ENCODE assay signal across 17 mouse cellular contexts in the genomic region with DNA sequence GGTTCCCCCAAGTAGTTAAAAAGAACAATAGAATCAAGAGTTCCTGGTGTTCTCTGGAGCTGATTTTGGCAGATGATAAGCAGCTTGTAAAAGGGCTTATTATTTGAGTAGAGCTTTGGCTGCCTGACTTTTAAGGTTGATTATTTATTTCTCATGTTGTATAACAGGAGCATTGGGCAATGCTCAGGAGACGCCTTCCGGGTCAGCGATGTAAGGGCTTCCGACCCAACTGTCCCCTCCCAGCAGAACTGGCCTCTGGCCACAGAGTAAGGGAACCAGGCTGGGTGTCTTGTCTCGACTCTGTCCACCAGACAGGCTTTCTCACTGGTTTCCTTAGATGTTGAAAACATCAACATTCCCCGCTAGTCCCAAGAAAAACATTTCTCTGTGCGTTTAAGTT. TPM values are rescaled to one million over a fixed set of nuclear protein-coding genes. Genes with fewer than 3 reads are reported as not detected.
A peak's percentile ranks its signal among the peaks of the same experiment; 100 is the strongest.
DNase-seq lines count a peak whose midpoint lies in the region; ATAC-seq and TF ChIP-seq lines count a peak whose summit lies in the region.
"Had no signal": no experiment of that assay in that cellular context is flagged by ENCODE, and none has a peak within 500 bp of the region (broad histone marks: within the 10 kb centered on the region; RNA-seq: fewer than 3 reads in every experiment).

No protein-coding gene starts in this region.

- no peaks in the 10 kb centered on the region for H3K4me1 ChIP-seq in hindbrain, postnatal 0 days (ENCODE audit: insufficient read depth, low read length)
- no peaks in the 10 kb centered on the region for H3K4me1 ChIP-seq in hindbrain, embryonic 12.5 days
- H3K4me1 ChIP-seq in heart, embryonic 13.5 days, result no peaks in the 10 kb centered on the region
- H3K4me1 ChIP-seq: forebrain, embryonic 10.5 days; midbrain, embryonic 15.5 days; neural tube, embryonic 13.5 days; stomach, embryonic 15.5 days had no signal

- H3K9me3 ChIP-seq in hindbrain, postnatal 0 days (ENCODE audit: low read length), result no peaks in the 10 kb centered on the region
- no peaks in the 10 kb centered on the region for H3K9me3 ChIP-seq in hindbrain, embryonic 12.5 days (replicated peaks)
- H3K9me3 ChIP-seq in heart, embryonic 13.5 days, result no peaks in the 10 kb centered on the region
- H3K9me3 ChIP-seq: forebrain, embryonic 10.5 days; midbrain, embryonic 15.5 days; neural tube, embryonic 13.5 days; stomach, embryonic 15.5 days had no signal

- ATAC-seq in hindbrain, postnatal 0 days, result no peak
- ATAC-seq in hindbrain, embryonic 12.5 days (ENCODE audit: low FRiP score), result no peak
- ATAC-seq in heart, embryonic 13.5 days (ENCODE audit: extremely low read depth, insufficient number of reproducible peaks, low FRiP score, low TSS enrichment), result no peak
- ATAC-seq in cerebellum, adult (ENCODE audit: insufficient number of reproducible peaks, low FRiP score, low TSS enrichment), result no peak
- ATAC-seq: midbrain, embryonic 15.5 days had no signal

- no peak for TF ChIP-seq CTCF in hindbrain, postnatal 0 days (IDR thresholded peaks at IDR 0.05; ENCODE audit: low read depth)

- 69% methylated on average over 7 of the region's 7 CpGs for WGBS in hindbrain, postnatal 0 days
- WGBS in hindbrain, embryonic 12.5 days, result 69% methylated on average over 7 of the region's 7 CpGs
- WGBS in heart, embryonic 13.5 days, result 64% methylated on average over 7 of the region's 7 CpGs

- peak overlapping the region; percentile 29; the same call in 1 of the 2 replicates for H3K27ac ChIP-seq in hindbrain, postnatal 0 days
- no peak overlapping the region for H3K27ac ChIP-seq in hindbrain, embryonic 12.5 days
- peak overlapping the region; percentile 12; the same call in 1 of the 2 replicates for H3K27ac ChIP-seq in heart, embryonic 13.5 days (replicated peaks)
- H3K27ac ChIP-seq: forebrain, embryonic 10.5 days; midbrain, embryonic 15.5 days; neural tube, embryonic 13.5 days; stomach, embryonic 15.5 days had no signal

- no peak overlapping the region for H3K4me2 ChIP-seq in hindbrain, postnatal 0 days (ENCODE audit: low read depth, low read length)
- no peak overlapping the region for H3K4me2 ChIP-seq in hindbrain, embryonic 12.5 days (replicated peaks)
- no peak overlapping the region for H3K4me2 ChIP-seq in heart, embryonic 13.5 days
- H3K4me2 ChIP-seq: lung, embryonic 14.5 days; midbrain, embryonic 15.5 days; neural tube, embryonic 13.5 days; stomach, embryonic 15.5 days had no signal

- no peak overlapping the region for H3K4me3 ChIP-seq in hindbrain, postnatal 0 days (ENCODE audit: low read length)
- H3K4me3 ChIP-seq in hindbrain, embryonic 12.5 days, result no peak overlapping the region
- H3K4me3 ChIP-seq in heart, embryonic 13.5 days, result no peak overlapping the region
- H3K4me3 ChIP-seq: forebrain, embryonic 10.5 days; midbrain, embryonic 15.5 days; neural tube, embryonic 13.5 days; stomach, embryonic 15.5 days had no signal

- DNase-seq in hindbrain, postnatal 0 days (ENCODE audit: low spot score), result no peak
- peak; percentile 20 to 37 for DNase-seq in kidney, adult 8-10 months
- peak; percentile 14 for DNase-seq in lung, postnatal 14 days
- no peak for DNase-seq in embryo, embryonic 10 days (ENCODE audit: low spot score)
- DNase-seq: adrenal gland, postnatal 25 days; cerebellum, adult 11-12 months; gastrocnemius, postnatal 36 days; layer of hippocampus, adult 9-11 months; lung, embryonic 14.5 days; thymus, postnatal 4 days had no signal

- H3K36me3 ChIP-seq in hindbrain, postnatal 0 days (ENCODE audit: insufficient read depth, low read length), result no peaks in the 10 kb centered on the region
- no peaks in the 10 kb centered on the region for H3K36me3 ChIP-seq in hindbrain, embryonic 12.5 days
- H3K36me3 ChIP-seq in heart, embryonic 13.5 days, result no peaks in the 10 kb centered on the region
- H3K36me3 ChIP-seq: forebrain, embryonic 10.5 days; midbrain, embryonic 15.5 days; neural tube, embryonic 13.5 days; stomach, embryonic 15.5 days had no signal

- H3K27me3 ChIP-seq in hindbrain, postnatal 0 days (ENCODE audit: insufficient read depth, low read length), result no peaks in the 10 kb centered on the region
- H3K27me3 ChIP-seq in hindbrain, embryonic 12.5 days, result no peaks in the 10 kb centered on the region
- H3K27me3 ChIP-seq in heart, embryonic 13.5 days (replicated peaks), result no peaks in the 10 kb centered on the region
- H3K27me3 ChIP-seq: midbrain, embryonic 15.5 days; neural tube, embryonic 13.5 days; stomach, embryonic 15.5 days had no signal

- H3K9ac ChIP-seq in hindbrain, postnatal 0 days (replicated peaks; ENCODE audit: low read length), result no peak overlapping the region
- no peak overlapping the region for H3K9ac ChIP-seq in hindbrain, embryonic 12.5 days
- H3K9ac ChIP-seq in heart, embryonic 13.5 days, result no peak overlapping the region
- H3K9ac ChIP-seq: lung, embryonic 14.5 days; midbrain, embryonic 15.5 days; neural tube, embryonic 13.5 days; stomach, embryonic 15.5 days had no signal

RNA-seq across cellular contexts. Expression of a gene that starts 33.2 kb away (rescaled TPM):
- 206 and 223 TPM in 2 replicates for total RNA-seq in hindbrain, postnatal 0 days (2014; rRNA removed)
- 370 and 387 TPM in 2 replicates for polyA plus RNA-seq in hindbrain, postnatal 0 days (2015; fragmentation: Nextera tagmentation; extraction: Ambion mirVana)
- polyA plus RNA-seq in hindbrain, embryonic 12.5 days (2016; fragmentation: Nextera tagmentation; extraction: Ambion mirVana), result 69.7 and 73.9 TPM in 2 replicates
- 5.1 and 7.2 TPM in 2 replicates for polyA plus RNA-seq in heart, embryonic 13.5 days (2015; fragmentation: Nextera tagmentation; extraction: Ambion mirVana)
- total RNA-seq: gastrocnemius, postnatal 36 days had no signal

Comparison
In these comparisons a context has a peak if more than half of its experiments do, and no peak if none do; other contexts are left out.
1. DNase-seq: peak in kidney, adult 8-10 months (2 of 2) and lung, postnatal 14 days (single experiment); none in hindbrain, postnatal 0 days (single experiment) and embryo, embryonic 10 days (single experiment).